Mouse (Mus musculus): ENCODE data around the gene Med12l. TPM values are rescaled to one million over a fixed set of nuclear protein-coding genes. Genes with fewer than 3 reads are reported as not detected.

Gene Med12l
- total and polyA plus RNA-seq, 3 experiments = 0.93 to 2.0 (median 1.5) TPM

DNA sequence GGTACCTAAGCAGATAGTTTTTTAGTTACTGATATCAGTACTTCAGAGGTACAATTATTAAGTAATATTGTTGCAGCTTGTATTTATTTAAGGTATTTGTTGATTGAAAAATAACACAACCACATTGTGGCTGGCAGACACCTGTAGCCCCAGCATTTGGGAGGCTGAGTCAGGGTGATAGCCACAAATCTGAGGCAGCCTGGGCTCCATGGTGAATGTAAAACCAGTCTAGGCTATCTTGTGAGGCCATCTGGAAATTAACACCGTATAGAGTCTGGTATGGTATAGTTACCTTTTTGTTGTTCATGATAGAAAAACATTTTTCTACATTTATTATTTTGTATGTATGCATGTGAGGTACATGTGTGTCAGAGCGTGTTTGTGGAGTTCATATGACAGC, 96.5 kb downstream of the Med12l start:
- peaks cover 35% of the 10 kb centered on the region for H3K9me3 ChIP-seq (replicated peaks; ENCODE audit: low read length)
- TF ChIP-seq MYC (IDR thresholded peaks at IDR 0.05; ENCODE audit: low read depth, low read length) = no peak
- no peak for TF ChIP-seq ZNF384 (IDR thresholded peaks at IDR 0.05; ENCODE audit: low read depth, low read length)
- TF ChIP-seq ETS1 (conservative IDR thresholded peaks at IDR 0.05; ENCODE audit: low read depth, low read length) = no peak
- TF ChIP-seq CHD2 (IDR thresholded peaks at IDR 0.05; ENCODE audit: low read length) = no peak
- no peak for TF ChIP-seq SIN3A (IDR thresholded peaks at IDR 0.05; ENCODE audit: low read length)
- no peak for TF ChIP-seq ZKSCAN1 (IDR thresholded peaks at IDR 0.05; ENCODE audit: borderline replicate concordance, low read depth, low read length)
- TF ChIP-seq TBP (conservative IDR thresholded peaks at IDR 0.05; ENCODE audit: low read depth, low read length) = no peak
- TF ChIP-seq MEF2A (IDR thresholded peaks at IDR 0.05; ENCODE audit: borderline replicate concordance, low read depth, low read length) = no peak
- TF ChIP-seq TCF12 (IDR thresholded peaks at IDR 0.05; ENCODE audit: low read depth, low read length) = no peak
- no peak for TF ChIP-seq IRF4 (IDR thresholded peaks at IDR 0.05; ENCODE audit: low read depth, low read length)
- TF ChIP-seq PAX5 (IDR thresholded peaks at IDR 0.05; ENCODE audit: low read length) = no peak
- no peak for TF ChIP-seq ZMIZ1 (IDR thresholded peaks at IDR 0.05; ENCODE audit: low read depth, low read length)
- no peak for TF ChIP-seq CTCF (conservative IDR thresholded peaks at IDR 0.05 in 1 of 2, IDR thresholded peaks at IDR 0.05 in 1 of 2; ENCODE audit: low read depth in 2 of 2, low read length in 2 of 2)
- TF ChIP-seq E2F4 (IDR thresholded peaks at IDR 0.05; ENCODE audit: insufficient replicate concordance, low read depth, low read length) = no peak
- no peak for TF ChIP-seq ZC3H11A (IDR thresholded peaks at IDR 0.05; ENCODE audit: low read depth, low read length)
- TF ChIP-seq POLR2A (IDR thresholded peaks at IDR 0.05; ENCODE audit: low read depth, low read length) = no peak
- no peaks in the 10 kb centered on the region for H3K27me3 ChIP-seq (replicated peaks)
- no peak overlapping the region for H3K4me2 ChIP-seq (ENCODE audit: insufficient read depth, low read depth, poor library complexity, severe bottlenecking)
- in situ Hi-C loops (cut with MboI; ENCODE audit: low pct_ligation_motif_present, low pct_unique_long_range_greater_than_20kb, low sequenced_read_pairs) = no loop called here
- no peak for DNase-seq (ENCODE audit: extremely low read depth)
- H3K9ac ChIP-seq (ENCODE audit: insufficient read depth, low read depth) = no peak overlapping the region
- H3K27ac ChIP-seq (ENCODE audit: insufficient read depth, low read depth) = no peak overlapping the region
- dilution Hi-C loops (cut with MboI; ENCODE audit: extremely low pct_ligation_motif_present, extremely low pct_unique_long_range_greater_than_20kb, low sequenced_read_pairs) = no loop called here
- no peak overlapping the region for H3K4me3 ChIP-seq (replicated peaks in 1 of 3; ENCODE audit: low read depth in 2 of 3, low read length in 2 of 3, poor library complexity in 1 of 3)
- H3K4me1 ChIP-seq (ENCODE audit: control insufficient read depth in 1 of 2, insufficient read depth in 2 of 2) = peaks cover 6 to 45% of the 10 kb centered on the region in 2 experiments; a peak in 3 of 4 replicates
- peaks cover 16 to 35% of the 10 kb centered on the region in 2 experiments for H3K36me3 ChIP-seq (replicated peaks in 1 of 2; ENCODE audit: control insufficient read depth in 1 of 2, insufficient read depth in 1 of 2, low read length in 1 of 2)
- no peaks in the 10 kb centered on the region; the same call in 1 of the 2 replicates for H3K79me2 ChIP-seq (replicated peaks; ENCODE audit: control insufficient read depth, extremely low read depth, insufficient read depth, poor library complexity, severe bottlenecking)

DNA sequence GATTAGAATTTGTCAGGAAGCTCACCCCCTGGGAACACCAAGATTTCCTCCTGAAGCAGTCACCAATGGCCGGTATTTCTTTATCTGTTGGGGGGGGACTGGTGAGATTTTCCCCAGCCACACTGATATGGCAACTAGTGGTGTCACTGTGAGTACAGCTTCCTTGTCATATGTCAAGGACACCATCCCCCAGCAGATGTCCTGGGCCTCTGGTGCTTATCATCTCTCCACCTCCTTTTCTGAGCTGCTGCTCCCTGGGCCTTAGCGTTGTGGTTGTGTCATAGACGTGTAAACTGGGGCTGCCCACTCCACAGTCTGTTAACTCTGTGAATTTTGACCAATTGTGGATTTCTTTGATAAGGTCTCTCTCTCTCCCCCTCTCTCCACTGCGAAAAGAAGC, 98.8 kb downstream of the Med12l start:
- DNase-seq (ENCODE audit: extremely low read depth) = no peak
- peaks cover 3 to 12% of the 10 kb centered on the region in 2 experiments for H3K36me3 ChIP-seq (replicated peaks in 1 of 2; ENCODE audit: control insufficient read depth in 1 of 2, insufficient read depth in 1 of 2, low read length in 1 of 2)
- H3K4me3 ChIP-seq (replicated peaks in 1 of 3; ENCODE audit: low read depth in 2 of 3, low read length in 2 of 3, poor library complexity in 1 of 3) = no peak overlapping the region
- peaks cover 12% of the 10 kb centered on the region for H3K9me3 ChIP-seq (replicated peaks; ENCODE audit: low read length)
- H3K79me2 ChIP-seq (replicated peaks; ENCODE audit: control insufficient read depth, extremely low read depth, insufficient read depth, poor library complexity, severe bottlenecking) = no peaks in the 10 kb centered on the region; the same call in 1 of the 2 replicates
- H3K9ac ChIP-seq (ENCODE audit: insufficient read depth, low read depth) = no peak overlapping the region
- in situ Hi-C loops (cut with MboI; ENCODE audit: low pct_ligation_motif_present, low pct_unique_long_range_greater_than_20kb, low sequenced_read_pairs) (no loop called here), dilution Hi-C loops (cut with MboI; ENCODE audit: extremely low pct_ligation_motif_present, extremely low pct_unique_long_range_greater_than_20kb, low sequenced_read_pairs) (no loop called here)
- H3K27me3 ChIP-seq (replicated peaks) = no peaks in the 10 kb centered on the region
- peaks cover 4 to 43% of the 10 kb centered on the region in 2 experiments; a peak in 3 of 4 replicates for H3K4me1 ChIP-seq (ENCODE audit: control insufficient read depth in 1 of 2, insufficient read depth in 2 of 2)
- H3K4me2 ChIP-seq (ENCODE audit: insufficient read depth, low read depth, poor library complexity, severe bottlenecking) = no peak overlapping the region
- TF ChIP-seq NELFE (IDR thresholded peaks at IDR 0.05; ENCODE audit: low read depth, low read length) = no peak
- no peak for TF ChIP-seq ETS1 (conservative IDR thresholded peaks at IDR 0.05; ENCODE audit: low read depth, low read length)
- no peak for TF ChIP-seq CTCF (conservative IDR thresholded peaks at IDR 0.05 in 1 of 2, IDR thresholded peaks at IDR 0.05 in 1 of 2; ENCODE audit: low read depth in 2 of 2, low read length in 2 of 2)
- TF ChIP-seq MAFK (IDR thresholded peaks at IDR 0.05; ENCODE audit: insufficient replicate concordance, low read length) = no peak
- no peak for TF ChIP-seq POLR2A (IDR thresholded peaks at IDR 0.05; ENCODE audit: low read depth, low read length)
- TF ChIP-seq PAX5 (IDR thresholded peaks at IDR 0.05; ENCODE audit: low read length) = no peak
- no peak for TF ChIP-seq JUN (IDR thresholded peaks at IDR 0.05; ENCODE audit: insufficient read depth, low read depth, low read length)
- TF ChIP-seq ELF1 (IDR thresholded peaks at IDR 0.05; ENCODE audit: low read depth, low read length) = no peak
- TF ChIP-seq IRF4 (IDR thresholded peaks at IDR 0.05; ENCODE audit: low read depth, low read length) = no peak
- TF ChIP-seq TBP (conservative IDR thresholded peaks at IDR 0.05; ENCODE audit: low read depth, low read length) = no peak
- no peak for TF ChIP-seq ZKSCAN1 (IDR thresholded peaks at IDR 0.05; ENCODE audit: borderline replicate concordance, low read depth, low read length)
- TF ChIP-seq POLR2AphosphoS2 (IDR thresholded peaks at IDR 0.05; ENCODE audit: low read depth, low read length) = no peak
- TF ChIP-seq RAD21 (IDR thresholded peaks at IDR 0.05; ENCODE audit: low read depth, low read length) = no peak
- no peak for TF ChIP-seq SMC3 (IDR thresholded peaks at IDR 0.05; ENCODE audit: low read depth, low read length)
- TF ChIP-seq JUND (conservative IDR thresholded peaks at IDR 0.05; ENCODE audit: low read depth, low read length) = no peak
- TF ChIP-seq ZNF384 (IDR thresholded peaks at IDR 0.05; ENCODE audit: low read depth, low read length) = no peak
- TF ChIP-seq MYC (IDR thresholded peaks at IDR 0.05; ENCODE audit: low read depth, low read length) = no peak
- no peak for TF ChIP-seq ZC3H11A (IDR thresholded peaks at IDR 0.05; ENCODE audit: low read depth, low read length)
- no peak for TF ChIP-seq NRF1 (IDR thresholded peaks at IDR 0.05; ENCODE audit: low read depth, low read length)
- no peak for TF ChIP-seq UBTF (IDR thresholded peaks at IDR 0.05; ENCODE audit: low read depth, low read length)
- no peak overlapping the region for H3K27ac ChIP-seq (ENCODE audit: insufficient read depth, low read depth)
